Mouse (Mus musculus) lung, postnatal 0 days (tissue): ENCODE measurements at regions not wholly inside any gene's neighbourhood (a gene's known extent, or its start where the extent isn't known, plus 50 kb on each side); places are given as distances from the start of the nearest gene placed in this dataset.

Source experiments
- ATAC-seq: fragments of 200-750 bp; cut with Nextera tagmentation; 2 replicates; pipeline ENCODE4 v1.8.0; 2017; ENCODE audit warnings: moderate library complexity
- DNase-seq: peaks from one replicate; pipeline ENCODE4 v3.0.0-alpha.2; 2016; ENCODE audit warnings: low spot score
- H3K27ac ChIP-seq: fragments of 300-500 bp; sonication (generic); 2 replicates; pipeline ENCODE4 v1.5.1; 2014; ENCODE audit warnings: antibody characterized with exemption, mild to moderate bottlenecking, low read length, mixed read lengths
- H3K27me3 ChIP-seq: fragments of 300-500 bp; sonication (generic); replicated peaks from 2 replicates; pipeline ENCODE4 v1.6.1; 2014; ENCODE audit warnings: low read length, mixed read lengths; ENCODE audit not compliant: insufficient read depth
- H3K36me3 ChIP-seq: fragments of 300-500 bp; sonication (generic); 2 replicates; pipeline ENCODE4 v1.6.1; 2014; ENCODE audit warnings: low read length, mixed read lengths; ENCODE audit not compliant: insufficient read depth
- H3K4me1 ChIP-seq: fragments of 300-500 bp; sonication (generic); 2 replicates; pipeline ENCODE4 v1.6.1; 2014; ENCODE audit warnings: antibody characterized with exemption, low read depth, low read length, mixed read lengths; ENCODE audit not compliant: insufficient read depth
- H3K4me2 ChIP-seq: fragments of 300-500 bp; sonication (generic); replicated peaks from 2 replicates; pipeline ENCODE4 v1.6.1; 2014; ENCODE audit warnings: low read depth, mild to moderate bottlenecking, low read length, moderate library complexity, mixed read lengths
- H3K4me3 ChIP-seq: fragments of 300-500 bp; sonication (generic); 2 replicates; pipeline ENCODE4 v1.5.1; 2014; ENCODE audit warnings: low read depth, low read length
- H3K9ac ChIP-seq: fragments of 300-500 bp; sonication (generic); replicated peaks from 2 replicates; pipeline ENCODE4 v1.6.1; 2014; ENCODE audit warnings: low read depth, mild to moderate bottlenecking
- H3K9me3 ChIP-seq: fragments of 300-500 bp; sonication (generic); 2 replicates; pipeline ENCODE4 v1.6.1; 2016; ENCODE audit warnings: low read length, mixed read lengths
- CTCF ChIP-seq: IDR thresholded peaks from 2 replicates; pipeline ENCODE4 v1.5.1; 2016; ENCODE audit warnings: antibody characterized with exemption, mild to moderate bottlenecking
- EP300 ChIP-seq: IDR thresholded peaks from 2 replicates; pipeline ENCODE4 v1.6.1; 2016; ENCODE audit warnings: antibody characterized with exemption, mild to moderate bottlenecking, control low read depth
- WGBS: fragments of 180-500 bp; shearing (Covaris S2); extraction: QIAGEN DNeasy Blood & Tissue Kit; methylation state at CpG from one replicate; pipeline ENCODE4 v1.1.7; 2014; 5-methylcytosine and 5-hydroxymethylcytosine counted together

DNA sequence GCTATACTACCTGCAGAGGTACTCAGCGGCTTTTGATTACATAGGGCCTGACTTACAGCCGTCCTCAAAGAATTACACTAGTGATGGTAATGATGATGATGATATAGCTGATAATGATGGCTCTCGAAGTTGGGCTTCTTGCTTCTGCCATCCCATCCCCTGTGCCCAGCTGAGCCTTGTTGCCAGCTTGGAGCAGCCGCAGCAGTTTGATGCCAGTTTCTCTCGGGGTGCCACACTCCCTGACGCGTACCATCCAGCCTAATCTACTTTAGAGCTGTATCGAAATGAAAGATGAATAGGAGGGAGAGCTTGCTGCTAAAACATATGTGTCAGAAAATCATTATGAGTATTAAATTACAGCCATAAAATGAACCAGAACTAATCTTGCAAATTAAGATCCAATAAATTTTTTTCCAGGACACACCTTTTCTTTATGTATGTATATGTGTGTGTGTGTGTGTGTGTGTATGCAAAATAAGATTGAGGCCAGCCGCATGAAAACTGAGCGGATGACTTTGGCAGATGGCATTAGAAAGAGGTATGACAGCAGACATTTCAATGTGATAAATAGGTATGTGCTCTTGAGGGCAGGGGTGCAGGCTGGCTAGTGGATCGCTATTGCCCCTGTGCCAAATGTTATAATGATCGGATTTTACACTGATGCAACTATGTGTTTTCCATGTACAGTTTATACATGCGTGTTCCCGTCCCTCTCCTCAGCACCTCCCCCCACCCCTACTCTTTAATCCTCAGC, 443.3 kb downstream of the Cd83 start:
- H3K4me3 ChIP-seq: no peak overlapping the region
- no peaks in the 10 kb centered on the region for H3K36me3 ChIP-seq
- H3K4me2 ChIP-seq: peak overlapping the region; percentile 27; the same call in 1 of the 2 replicates
- 0 out of 2 replicates have a peak overlapping the region, but pooled peaks have one; percentile 9 for H3K27ac ChIP-seq
- no peaks in the 10 kb centered on the region for H3K9me3 ChIP-seq
- 72% methylated on average over 14 of the region's 14 CpGs for WGBS
- no peaks in the 10 kb centered on the region for H3K27me3 ChIP-seq
- DNase-seq (no peak), ATAC-seq (no peak)
- no peak overlapping the region for H3K9ac ChIP-seq
- no peaks in the 10 kb centered on the region; the same call in 1 of the 2 replicates for H3K4me1 ChIP-seq
- TF ChIP-seq EP300 (no peak), CTCF (no peak)

DNA sequence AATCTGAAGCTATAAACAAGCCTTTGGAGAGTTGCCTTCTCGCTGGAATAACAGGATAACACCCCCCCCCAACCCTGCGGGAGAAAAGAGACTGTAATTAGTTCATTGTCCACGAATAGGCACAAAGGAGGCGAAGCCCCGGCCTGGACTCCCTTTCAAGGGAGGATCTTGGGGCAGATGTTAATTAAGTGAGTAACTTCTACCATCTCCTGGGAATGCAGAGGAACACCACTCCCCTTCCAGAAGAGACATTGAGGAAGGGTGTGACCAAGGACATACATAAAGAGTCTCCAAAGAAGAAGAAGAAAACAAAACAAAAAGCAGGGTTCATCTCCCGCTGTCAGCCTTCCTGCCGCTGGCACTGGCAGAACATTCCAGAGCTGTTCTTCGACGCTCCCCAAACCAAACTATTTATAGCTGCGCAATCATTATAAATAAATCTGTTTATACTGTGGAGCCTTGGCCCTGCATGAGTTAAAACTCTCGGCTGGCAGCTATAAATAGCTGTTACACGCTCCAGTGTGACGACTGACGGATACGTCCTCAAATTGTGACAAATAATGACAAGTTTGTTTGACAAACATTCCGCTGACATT, 444.1 kb downstream of the Cd83 start:
- peak overlapping the region; percentile 27 for H3K4me2 ChIP-seq
- no peaks in the 10 kb centered on the region for H3K36me3 ChIP-seq
- no peak overlapping the region for H3K9ac ChIP-seq
- H3K9me3 ChIP-seq: no peaks in the 10 kb centered on the region
- peak; percentile 78 for DNase-seq
- H3K4me3 ChIP-seq: peak overlapping the region; percentile 18
- peak; percentile 74 for TF ChIP-seq EP300
- peak; percentile 35 for TF ChIP-seq CTCF
- H3K4me1 ChIP-seq: no peaks in the 10 kb centered on the region; the same call in 1 of the 2 replicates
- H3K27ac ChIP-seq: peak overlapping the region; percentile 9; the same call in 1 of the 2 replicates
- no peaks in the 10 kb centered on the region for H3K27me3 ChIP-seq
- peak; percentile 77 for ATAC-seq
- WGBS: 17% methylated on average over 16 of the region's 16 CpGs

DNA sequence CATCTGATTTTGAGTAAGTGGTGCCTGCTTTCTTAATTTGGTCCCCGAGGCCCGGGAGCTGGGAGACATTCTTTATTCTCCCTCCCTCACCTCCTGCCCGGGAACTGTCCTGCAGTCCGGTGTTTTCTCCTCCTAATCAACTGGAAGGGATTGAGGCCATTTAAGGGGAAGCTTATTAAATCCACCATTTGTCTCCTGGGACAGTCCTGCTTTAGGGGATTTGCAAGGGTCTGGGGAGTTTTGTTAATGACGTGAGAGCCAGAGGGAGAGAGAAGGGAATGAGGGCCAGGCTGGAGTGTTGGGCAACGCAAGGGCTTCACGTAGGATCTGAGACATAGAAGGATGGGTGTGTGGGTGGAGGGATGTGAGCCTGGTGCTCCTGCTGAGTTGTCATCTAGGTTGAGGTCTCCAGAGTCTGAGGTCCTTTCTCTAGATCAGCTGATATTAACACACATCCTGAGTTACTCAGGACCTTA, 444.6 kb downstream of the Cd83 start:
- Histone ChIP-seq H3K27ac (no peak overlapping the region; the same call in 1 of the 2 replicates), H3K9me3 (no peaks in the 10 kb centered on the region), H3K9ac (no peak overlapping the region), H3K36me3 (no peaks in the 10 kb centered on the region), H3K27me3 (no peaks in the 10 kb centered on the region), H3K4me2 (peak overlapping the region; percentile 27), H3K4me3 (peak overlapping the region; percentile 18; the same call in 1 of the 2 replicates), H3K4me1 (no peaks in the 10 kb centered on the region; the same call in 1 of the 2 replicates)
- DNase-seq: peak; percentile 40
- WGBS: 15% methylated on average over 7 of the region's 7 CpGs
- TF ChIP-seq EP300 (no peak), CTCF (no peak)
- ATAC-seq: peak; percentile 32

GRCm38 (mm10) chr13:44231403-44231802, 446.8 kb downstream of the Cd83 start:
- TF ChIP-seq EP300 (no peak), CTCF (no peak)
- DNase-seq (no peak), ATAC-seq (no peak)
- Histone ChIP-seq H3K36me3 (no peaks in the 10 kb centered on the region), H3K4me2 (no peak overlapping the region), H3K9me3 (no peaks in the 10 kb centered on the region), H3K4me3 (no peak overlapping the region), H3K9ac (no peak overlapping the region), H3K27me3 (no peaks in the 10 kb centered on the region), H3K4me1 (no peaks in the 10 kb centered on the region; the same call in 1 of the 2 replicates), H3K27ac (no peak overlapping the region)
- 86% methylated on average over 4 of the region's 4 CpGs for WGBS

GRCm38 (mm10) chr13:44231868-44232715, 447.5 kb downstream of the Cd83 start:
- Histone ChIP-seq H3K9ac (no peak overlapping the region), H3K4me2 (no peak overlapping the region), H3K9me3 (no peaks in the 10 kb centered on the region), H3K27me3 (no peaks in the 10 kb centered on the region), H3K36me3 (no peaks in the 10 kb centered on the region), H3K4me3 (no peak overlapping the region), H3K4me1 (no peaks in the 10 kb centered on the region; the same call in 1 of the 2 replicates), H3K27ac (no peak overlapping the region)
- ATAC-seq: no peak
- TF ChIP-seq EP300 (no peak), CTCF (no peak)
- no peak for DNase-seq
- 74% methylated on average over 18 of the region's 18 CpGs for WGBS

- no peak for TF ChIP-seq EP300
- no peak for TF ChIP-seq CTCF
- H3K9ac ChIP-seq: no peak overlapping the region
- no peak overlapping the region for H3K4me2 ChIP-seq
- no peak overlapping the region for H3K4me3 ChIP-seq
- no peaks in the 10 kb centered on the region for H3K36me3 ChIP-seq
- 91% methylated on average over 6 of the region's 6 CpGs for WGBS
- no peaks in the 10 kb centered on the region; the same call in 1 of the 2 replicates for H3K4me1 ChIP-seq
- ATAC-seq: no peak
- no peak overlapping the region for H3K27ac ChIP-seq
- H3K27me3 ChIP-seq: no peaks in the 10 kb centered on the region
- no peaks in the 10 kb centered on the region for H3K9me3 ChIP-seq
- DNase-seq: no peak
These were observed 448.1 kb downstream of the Cd83 start for GRCm38 (mm10) chr13:44232716-44233051.
